Mouse (Mus musculus) liver, embryonic 16.5 days (tissue): Measurements from ENCODE around the gene Acsm5. TPM values are rescaled to one million over a fixed set of nuclear protein-coding genes. Genes with fewer than 3 reads are reported as not detected.

Experiments
- ATAC-seq: fragments of 200-750 bp; cut with Nextera tagmentation; 2 replicates; pipeline ENCODE4 v1.8.0; 2017; ENCODE audit warnings: low read depth, mild to moderate bottlenecking, moderate number of reproducible peaks, moderate library complexity
- H3K27ac ChIP-seq: fragments of 300-500 bp; sonication (generic); 2 replicates; pipeline ENCODE4 v1.5.1; 2014; ENCODE audit warnings: mild to moderate bottlenecking, low read length
- H3K27me3 ChIP-seq: fragments of 300-500 bp; sonication (generic); 2 replicates; pipeline ENCODE4 v1.6.1; 2014; ENCODE audit warnings: low read depth, low read length, mixed read lengths; ENCODE audit not compliant: control insufficient read depth, insufficient read depth
- H3K36me3 ChIP-seq: fragments of 300-500 bp; sonication (generic); 2 replicates; pipeline ENCODE4 v1.6.1; 2014; ENCODE audit warnings: mild to moderate bottlenecking; ENCODE audit not compliant: control insufficient read depth, insufficient read depth
- H3K4me1 ChIP-seq: fragments of 300-500 bp; sonication (generic); 2 replicates; pipeline ENCODE4 v1.6.1; 2014; ENCODE audit warnings: low read depth, low read length, mixed read lengths; ENCODE audit not compliant: control insufficient read depth
- H3K4me2 ChIP-seq: fragments of 300-500 bp; sonication (generic); 2 replicates; pipeline ENCODE4 v1.6.1; 2014; ENCODE audit warnings: low read depth, low read length, mixed read lengths
- H3K4me3 ChIP-seq: fragments of 300-500 bp; sonication (generic); 2 replicates; pipeline ENCODE4 v1.5.1; 2014; ENCODE audit warnings: low read depth, mild to moderate bottlenecking, low read length
- H3K9ac ChIP-seq: fragments of 300-500 bp; sonication (generic); 2 replicates; pipeline ENCODE4 v1.6.1; 2014; ENCODE audit warnings: low read depth, low read length
- H3K9me3 ChIP-seq: fragments of 300-500 bp; sonication (generic); replicated peaks from 2 replicates; pipeline ENCODE4 v1.6.1; 2016; ENCODE audit warnings: low read length; ENCODE audit not compliant: control insufficient read depth
- WGBS: fragments of 180-500 bp; shearing (Covaris S2); extraction: QIAGEN DNeasy Blood & Tissue Kit; methylation state at CpG from one replicate; pipeline ENCODE4 v1.1.7; 2014; ENCODE audit not compliant: insufficient replicate concordance; 5-methylcytosine and 5-hydroxymethylcytosine counted together
- polyA plus RNA-seq: library from polyadenylated mRNA; unstranded; fragments of >200 nt; fragmentation: Nextera tagmentation; extraction: Ambion mirVana; gene quantifications from 2 replicates; pipeline ENCODE4 v1.2.1, GENCODE M21; 2015

Gene Acsm5
- polyA plus RNA-seq, 1 experiment from 2014 or later: 0.46 TPM

- no peak for ATAC-seq
- Histone ChIP-seq H3K4me3 (no peak overlapping the region), H3K9me3 (no peaks in the 10 kb centered on the region), H3K4me2 (no peak overlapping the region), H3K4me1 (no peaks in the 10 kb centered on the region), H3K27ac (no peak overlapping the region), H3K36me3 (no peaks in the 10 kb centered on the region), H3K27me3 (no peaks in the 10 kb centered on the region), H3K9ac (no peak overlapping the region)
- WGBS: 48% methylated on average over 10 of the region's 10 CpGs
Measured at GRCm38 (mm10) chr7:119515492-119516271, 3.6 kb upstream of the Acsm5 start.

GRCm38 (mm10) chr7:119516272-119516558 lies 3.0 kb upstream of the Acsm5 start:
- H3K27ac ChIP-seq: no peak overlapping the region
- 62% methylated on average over 7 of the region's 7 CpGs for WGBS
- H3K9ac ChIP-seq: no peak overlapping the region
- H3K27me3 ChIP-seq: no peaks in the 10 kb centered on the region
- H3K36me3 ChIP-seq: no peaks in the 10 kb centered on the region
- H3K4me3 ChIP-seq: no peak overlapping the region
- H3K4me1 ChIP-seq: no peaks in the 10 kb centered on the region
- H3K9me3 ChIP-seq: no peaks in the 10 kb centered on the region
- ATAC-seq: no peak
- no peak overlapping the region for H3K4me2 ChIP-seq

GRCm38 (mm10) chr7:119519654-119520053 lies 391 bp downstream of the Acsm5 start:
- H3K4me1 ChIP-seq: no peaks in the 10 kb centered on the region
- H3K9me3 ChIP-seq: no peaks in the 10 kb centered on the region
- no peak overlapping the region for H3K4me3 ChIP-seq
- ATAC-seq: peak; percentile 24; the same call in 1 of the 2 replicates
- WGBS: 44% methylated on average over 5 of the region's 5 CpGs
- no peaks in the 10 kb centered on the region for H3K27me3 ChIP-seq
- no peak overlapping the region for H3K9ac ChIP-seq
- no peak overlapping the region for H3K27ac ChIP-seq
- H3K4me2 ChIP-seq: no peak overlapping the region
- no peaks in the 10 kb centered on the region for H3K36me3 ChIP-seq

- H3K36me3 ChIP-seq: no peaks in the 10 kb centered on the region
- H3K27ac ChIP-seq: no peak overlapping the region
- H3K27me3 ChIP-seq: no peaks in the 10 kb centered on the region
- H3K4me2 ChIP-seq: no peak overlapping the region
- no peaks in the 10 kb centered on the region for H3K9me3 ChIP-seq
- no peak overlapping the region for H3K4me3 ChIP-seq
- ATAC-seq: peak; percentile 39; the same call in 1 of the 2 replicates
- H3K4me1 ChIP-seq: no peaks in the 10 kb centered on the region
- 33% methylated on average over 3 of the region's 3 CpGs for WGBS
- H3K9ac ChIP-seq: no peak overlapping the region
Measured at GRCm38 (mm10) chr7:119521816-119522215, 2.6 kb downstream of the Acsm5 start.

GRCm38 (mm10) chr7:119522385-119522784 lies 3.1 kb downstream of the Acsm5 start:
- Histone ChIP-seq H3K4me2 (no peak overlapping the region), H3K9ac (no peak overlapping the region), H3K9me3 (no peaks in the 10 kb centered on the region), H3K36me3 (no peaks in the 10 kb centered on the region), H3K4me1 (no peaks in the 10 kb centered on the region), H3K27me3 (no peaks in the 10 kb centered on the region), H3K27ac (no peak overlapping the region), H3K4me3 (no peak overlapping the region)
- WGBS: 52% methylated on average over 1 of the region's 1 CpGs
- ATAC-seq: no peak

GRCm38 (mm10) chr7:119523389-119523788 lies 4.1 kb downstream of the Acsm5 start, which contains the start of gene Pdilt:
Gene Pdilt (minus strand): TSS chr7:119523489.
- no peak within 1 kb of the TSS for H3K4me2 ChIP-seq
- 43% methylated on average over 4 of the region's 4 CpGs for WGBS
- no peaks in the 10 kb centered on the region for H3K9me3 ChIP-seq
- H3K4me3 ChIP-seq: no peak within 1 kb of the TSS
- H3K27ac ChIP-seq: no peak within 1 kb of the TSS
- no peaks in the 10 kb centered on the region for H3K36me3 ChIP-seq
- H3K4me1 ChIP-seq: no peaks in the 10 kb centered on the region; the same call in 1 of the 2 replicates
- no peak for ATAC-seq
- H3K27me3 ChIP-seq: no peaks in the 10 kb centered on the region
- H3K9ac ChIP-seq: no peak within 1 kb of the TSS

- Histone ChIP-seq H3K4me3 (no peak overlapping the region), H3K27me3 (no peaks in the 10 kb centered on the region), H3K36me3 (no peaks in the 10 kb centered on the region), H3K9ac (no peak overlapping the region), H3K4me1 (no peaks in the 10 kb centered on the region; the same call in 1 of the 2 replicates), H3K27ac (no peak overlapping the region), H3K4me2 (no peak overlapping the region), H3K9me3 (no peaks in the 10 kb centered on the region)
- ATAC-seq: peak; percentile 68
- WGBS: 37% methylated on average over 2 of the region's 2 CpGs
Measured at GRCm38 (mm10) chr7:119525881-119526281, 6.6 kb downstream of the Acsm5 start.

GRCm38 (mm10) chr7:119526486-119526885 lies 7.2 kb downstream of the Acsm5 start:
- H3K4me1 ChIP-seq: no peaks in the 10 kb centered on the region; the same call in 1 of the 2 replicates
- no peaks in the 10 kb centered on the region for H3K36me3 ChIP-seq
- H3K9ac ChIP-seq: no peak overlapping the region
- H3K27ac ChIP-seq: no peak overlapping the region
- H3K9me3 ChIP-seq: no peaks in the 10 kb centered on the region
- WGBS: 71% methylated on average over 13 of the region's 13 CpGs
- no peak overlapping the region for H3K4me3 ChIP-seq
- H3K27me3 ChIP-seq: no peaks in the 10 kb centered on the region
- no peak overlapping the region for H3K4me2 ChIP-seq
- ATAC-seq: no peak

- no peak overlapping the region for H3K4me3 ChIP-seq
Measured at GRCm38 (mm10) chr7:119527135-119527534, 7.9 kb downstream of the Acsm5 start.

More at GRCm38 (mm10) chr7:119527135-119527534, 7.9 kb downstream of the Acsm5 start:
- no peak overlapping the region for H3K9ac ChIP-seq
- WGBS: 60% methylated on average over 1 of the region's 1 CpGs
- 0 out of 2 replicates have a peak, but pooled peaks have one; percentile 32 for ATAC-seq
- no peaks in the 10 kb centered on the region for H3K36me3 ChIP-seq
- no peak overlapping the region for H3K27ac ChIP-seq
- no peak overlapping the region for H3K4me2 ChIP-seq
- no peaks in the 10 kb centered on the region for H3K27me3 ChIP-seq
- no peaks in the 10 kb centered on the region for H3K9me3 ChIP-seq
- no peaks in the 10 kb centered on the region; the same call in 1 of the 2 replicates for H3K4me1 ChIP-seq
